Comparison of ENCODE assay signal across 18 mouse cellular contexts in the genomic region with DNA sequence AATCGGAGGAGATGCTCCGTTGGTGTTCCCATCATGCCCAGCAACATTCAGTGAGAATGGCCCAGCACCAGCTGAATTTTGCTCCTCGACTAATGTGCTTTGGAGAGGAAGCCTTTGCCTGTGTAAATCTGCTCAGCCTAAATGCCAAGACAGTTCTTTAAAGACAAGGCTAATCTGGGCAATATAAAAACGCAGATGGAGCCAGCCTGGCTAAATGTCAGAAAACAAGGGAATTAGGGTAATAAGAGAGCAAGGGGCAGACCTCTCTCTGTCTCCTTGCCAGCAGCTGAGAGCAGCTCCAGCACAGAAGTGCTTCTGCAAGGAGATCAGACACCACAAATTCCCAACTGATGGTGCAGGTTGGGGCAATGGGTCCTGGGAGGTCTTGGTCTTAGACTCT.
DNase-seq lines count a peak whose midpoint lies in the region; ATAC-seq and TF ChIP-seq lines count a peak whose summit lies in the region.
"Had no signal": no experiment of that assay in that cellular context is flagged by ENCODE, and none has a peak within 500 bp of the region (broad histone marks: within the 10 kb centered on the region; RNA-seq: fewer than 3 reads in every experiment).

No protein-coding gene starts in this region.

- no peak overlapping the region for H3K4me3 ChIP-seq in forebrain, postnatal 0 days (ENCODE audit: low read depth, low read length)
- no peak overlapping the region for H3K4me3 ChIP-seq in forebrain, embryonic 13.5 days
- no peak overlapping the region for H3K4me3 ChIP-seq in olfactory bulb, adult 2 months (ENCODE audit: insufficient read depth, low read depth, low read length)
- H3K4me3 ChIP-seq: embryonic facial prominence, embryonic 13.5 days; forebrain, embryonic 12.5 days; heart, embryonic 10.5 days had no signal

- H3K9me3 ChIP-seq in forebrain, postnatal 0 days (ENCODE audit: low read length): no peaks in the 10 kb centered on the region
- H3K9me3 ChIP-seq in forebrain, embryonic 13.5 days (replicated peaks): no peaks in the 10 kb centered on the region
- H3K9me3 ChIP-seq: embryonic facial prominence, embryonic 13.5 days; forebrain, embryonic 12.5 days; heart, embryonic 10.5 days had no signal

- no peaks in the 10 kb centered on the region for H3K36me3 ChIP-seq in forebrain, postnatal 0 days (ENCODE audit: insufficient read depth)
- no peaks in the 10 kb centered on the region for H3K36me3 ChIP-seq in forebrain, embryonic 13.5 days (ENCODE audit: poor library complexity, severe bottlenecking)
- H3K36me3 ChIP-seq: embryonic facial prominence, embryonic 13.5 days; forebrain, embryonic 12.5 days; heart, embryonic 10.5 days had no signal

- H3K9ac ChIP-seq in forebrain, postnatal 0 days: no peak overlapping the region
- H3K9ac ChIP-seq in forebrain, embryonic 13.5 days: no peak overlapping the region
- H3K9ac ChIP-seq: embryonic facial prominence, embryonic 13.5 days; forebrain, embryonic 12.5 days; hindbrain, embryonic 14.5 days had no signal

- intact Hi-C loops in left cerebral cortex, postnatal 4 days (cut with DNase I): no loop called here

- peaks cover 14% of the 10 kb centered on the region; the same call in 1 of the 2 replicates for H3K4me1 ChIP-seq in forebrain, postnatal 0 days (ENCODE audit: insufficient read depth)
- no peaks in the 10 kb centered on the region for H3K4me1 ChIP-seq in forebrain, embryonic 13.5 days
- H3K4me1 ChIP-seq in olfactory bulb, adult 2 months (ENCODE audit: control insufficient read depth, insufficient read depth, low read length): peaks cover 8% of the 10 kb centered on the region; the same call in 1 of the 2 replicates
- H3K4me1 ChIP-seq: embryonic facial prominence, embryonic 13.5 days; forebrain, embryonic 12.5 days; heart, embryonic 10.5 days had no signal

- ATAC-seq in cerebellum, adult (ENCODE audit: insufficient number of reproducible peaks, low FRiP score, low TSS enrichment): no peak
- ATAC-seq in forebrain, postnatal 0 days: peak; percentile 29; the same call in 1 of the 2 replicates
- ATAC-seq in forebrain, embryonic 13.5 days: no peak
- ATAC-seq: intestine, embryonic 16.5 days had no signal

- no peak overlapping the region for H3K4me2 ChIP-seq in forebrain, postnatal 0 days (ENCODE audit: low read depth)
- no peak overlapping the region for H3K4me2 ChIP-seq in forebrain, embryonic 13.5 days
- H3K4me2 ChIP-seq: embryonic facial prominence, embryonic 13.5 days; forebrain, embryonic 12.5 days; hindbrain, embryonic 14.5 days had no signal

- TF ChIP-seq CTCF in forebrain, postnatal 0 days (IDR thresholded peaks at IDR 0.05; ENCODE audit: low read depth): no peak
- TF ChIP-seq CTCF in olfactory bulb, adult 2 months (IDR thresholded peaks at IDR 0.05; ENCODE audit: insufficient read depth, low read depth, low read length): no peak

- no peak for TF ChIP-seq POLR2A in olfactory bulb, adult 2 months (IDR thresholded peaks at IDR 0.05; ENCODE audit: insufficient read depth, low read depth, low read length)

- no peak overlapping the region for H3K27ac ChIP-seq in forebrain, postnatal 0 days (ENCODE audit: low read depth, low read length)
- no peak overlapping the region for H3K27ac ChIP-seq in forebrain, embryonic 13.5 days
- peak overlapping the region; percentile 20; the same call in 1 of the 2 replicates for H3K27ac ChIP-seq in olfactory bulb, adult 2 months (ENCODE audit: insufficient read depth, low read depth, low read length)
- H3K27ac ChIP-seq: embryonic facial prominence, embryonic 13.5 days; forebrain, embryonic 12.5 days; heart, embryonic 10.5 days; hindbrain, embryonic 14.5 days had no signal

- H3K27me3 ChIP-seq in forebrain, postnatal 0 days (ENCODE audit: insufficient read depth, low read length): no peaks in the 10 kb centered on the region
- H3K27me3 ChIP-seq in forebrain, embryonic 13.5 days: no peaks in the 10 kb centered on the region
- H3K27me3 ChIP-seq: forebrain, embryonic 12.5 days had no signal

- DNase-seq in cerebellum, adult 11-12 months: peak; percentile 48
- DNase-seq in forebrain, postnatal 0 days: no peak
- peak; percentile 37 for DNase-seq in left cerebral cortex, postnatal 4 days
- no peak for DNase-seq in left cerebral cortex, adult 18-20 months (ENCODE audit: low spot score in 2 of 2)
- no peak for DNase-seq in frontal cortex, postnatal 25 days (ENCODE audit: low spot score in 2 of 2)
- DNase-seq: adrenal gland, postnatal 10 days; gastrocnemius, postnatal 36 days; heart, adult 18-20 months; heart, postnatal 14 days; kidney, adult 2 months had no signal

- 43% methylated on average over 4 of the region's 4 CpGs for WGBS in forebrain, postnatal 0 days
- WGBS in forebrain, embryonic 13.5 days: 74% methylated on average over 4 of the region's 4 CpGs
- 31% methylated on average over 4 of the region's 4 CpGs for whole genome bisulfite sequencing in olfactory bulb, adult 2 months

Comparison
In these comparisons a context has a peak if more than half of its experiments do, and no peak if none do; other contexts are left out.
1. DNase-seq: peak in cerebellum, adult 11-12 months (single experiment) and left cerebral cortex, postnatal 4 days (single experiment); none in forebrain, postnatal 0 days (single experiment), left cerebral cortex, adult 18-20 months (0 of 2) and frontal cortex, postnatal 25 days (0 of 2).